Mouse (Mus musculus) bone marrow, adult 2 months (tissue): ENCODE measurements around the gene Pla2g16.

Experiments
- CTCF ChIP-seq: fragments of 200-500 bp; IDR thresholded peaks from 2 replicates; pipeline ENCODE4 v1.5.1; 2011; ENCODE audit warnings: low read length, control low read depth; ENCODE audit not compliant: control insufficient read depth, insufficient read depth
- POLR2A ChIP-seq: fragments of 200-500 bp; IDR thresholded peaks from 2 replicates; pipeline ENCODE4 v1.6.1; 2011; ENCODE audit warnings: low read depth, mild to moderate bottlenecking, control low read depth, low read length, borderline replicate concordance; ENCODE audit not compliant: control insufficient read depth

GRCm38 (mm10) chr19:7568364-7568763, 11.1 kb downstream of the Pla2g16 start:
- no peak for TF ChIP-seq CTCF
- no peak for TF ChIP-seq POLR2A
